Comparison of ENCODE assay signal across 18 mouse cellular contexts in the genomic region with DNA sequence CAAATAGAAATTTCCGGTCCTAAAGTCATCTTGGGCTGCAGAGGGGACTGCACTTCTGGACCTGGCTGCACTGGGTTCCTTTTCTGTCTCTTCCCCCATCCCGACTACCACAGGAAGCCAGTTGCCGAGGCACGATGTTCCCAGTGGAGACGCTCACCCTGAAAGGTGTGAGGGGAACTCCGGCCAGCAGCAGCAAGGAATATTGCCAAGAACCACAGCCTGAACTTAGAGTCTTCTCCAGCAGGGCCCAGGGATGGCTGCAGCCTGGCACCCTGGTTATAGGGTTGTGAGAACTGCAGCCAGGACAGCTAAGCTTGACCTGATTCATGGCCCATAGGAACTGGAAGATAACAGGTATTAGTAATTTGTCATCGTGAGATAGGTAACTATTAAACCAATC.
DNase-seq lines count a peak whose midpoint lies in the region; ATAC-seq and TF ChIP-seq lines count a peak whose summit lies in the region.
"Had no signal": no experiment of that assay in that cellular context is flagged by ENCODE, and none has a peak within 500 bp of the region (broad histone marks: within the 10 kb centered on the region; RNA-seq: fewer than 3 reads in every experiment).

No protein-coding gene starts in this region.

- TF ChIP-seq EP300 in heart, adult 2 months (IDR thresholded peaks at IDR 0.05; ENCODE audit: insufficient read depth, low read depth, low read length) = no peak
- TF ChIP-seq EP300 in lung, postnatal 0 days (IDR thresholded peaks at IDR 0.05) = no peak

- no peak overlapping the region for H3K27ac ChIP-seq in heart, adult 2 months
- no peak overlapping the region for H3K27ac ChIP-seq in heart, embryonic 10.5 days
- H3K27ac ChIP-seq in lung, postnatal 0 days (ENCODE audit: low read length) = no peak overlapping the region
- H3K27ac ChIP-seq: forebrain, embryonic 10.5 days; hindbrain, postnatal 0 days; limb, embryonic 12.5 days; liver, embryonic 13.5 days; neural tube, embryonic 15.5 days had no signal

- H3K27me3 ChIP-seq in heart, adult 2 months (ENCODE audit: control insufficient read depth, insufficient read depth, low read length) = no peaks in the 10 kb centered on the region
- no peaks in the 10 kb centered on the region for H3K27me3 ChIP-seq in heart, embryonic 10.5 days (ENCODE audit: insufficient read depth, poor library complexity, severe bottlenecking)
- H3K27me3 ChIP-seq in lung, postnatal 0 days (replicated peaks; ENCODE audit: insufficient read depth, low read length) = no peaks in the 10 kb centered on the region
- H3K27me3 ChIP-seq: limb, embryonic 12.5 days; liver, embryonic 13.5 days; neural tube, embryonic 15.5 days had no signal

- H3K36me3 ChIP-seq in heart, adult 2 months (ENCODE audit: control insufficient read depth, insufficient read depth, low read length) = 0 out of 2 replicates have a peak, but pooled peaks cover 3% of the 10 kb centered on the region
- H3K36me3 ChIP-seq in heart, embryonic 10.5 days = peaks cover 18% of the 10 kb centered on the region
- H3K36me3 ChIP-seq in lung, postnatal 0 days (ENCODE audit: insufficient read depth, low read length) = 0 out of 2 replicates have a peak, but pooled peaks cover 2% of the 10 kb centered on the region
- H3K36me3 ChIP-seq: neural tube, embryonic 15.5 days had no signal

- H3K79me2 ChIP-seq in heart, adult 2 months (replicated peaks; ENCODE audit: control insufficient read depth, insufficient read depth, low read length) = peaks cover 2% of the 10 kb centered on the region; the same call in 1 of the 2 replicates

- peak; percentile 53 for TF ChIP-seq CTCF in heart, adult 2 months (IDR thresholded peaks at IDR 0.05)
- no peak for TF ChIP-seq CTCF in lung, postnatal 0 days (IDR thresholded peaks at IDR 0.05)

- peaks cover 5% of the 10 kb centered on the region for H3K4me1 ChIP-seq in heart, adult 2 months (ENCODE audit: control insufficient read depth, insufficient read depth, low read length)
- peaks cover 42% of the 10 kb centered on the region for H3K4me1 ChIP-seq in heart, embryonic 10.5 days
- 0 out of 2 replicates have a peak, but pooled peaks cover 3% of the 10 kb centered on the region for H3K4me1 ChIP-seq in lung, postnatal 0 days (ENCODE audit: insufficient read depth, low read depth, low read length)
- H3K4me1 ChIP-seq: forebrain, embryonic 10.5 days; limb, embryonic 12.5 days; liver, embryonic 13.5 days had no signal

- no peak overlapping the region for H3K4me3 ChIP-seq in heart, adult 2 months
- no peak overlapping the region for H3K4me3 ChIP-seq in heart, embryonic 10.5 days
- no peak overlapping the region for H3K4me3 ChIP-seq in lung, postnatal 0 days (ENCODE audit: low read depth, low read length)
- H3K4me3 ChIP-seq: forebrain, embryonic 10.5 days; limb, embryonic 12.5 days; liver, embryonic 13.5 days; neural tube, embryonic 15.5 days had no signal

- TF ChIP-seq POLR2A in heart, adult 2 months (IDR thresholded peaks at IDR 0.05; ENCODE audit: insufficient read depth, low read depth, low read length) = no peak

- whole genome bisulfite sequencing in heart, adult 2 months = 22% methylated on average over 7 of the region's 7 CpGs
- 75% methylated on average over 7 of the region's 7 CpGs for WGBS in heart, embryonic 10.5 days
- 55% methylated on average over 7 of the region's 7 CpGs for WGBS in lung, postnatal 0 days

- no peak overlapping the region for H3K9ac ChIP-seq in heart, adult 2 months (ENCODE audit: low read depth, low read length)
- no peak overlapping the region for H3K9ac ChIP-seq in lung, postnatal 0 days (replicated peaks; ENCODE audit: low read depth)
- H3K9ac ChIP-seq: forebrain, postnatal 0 days; limb, embryonic 12.5 days; liver, embryonic 13.5 days; neural tube, embryonic 15.5 days had no signal

- ATAC-seq in lung, postnatal 0 days = no peak
- ATAC-seq: forebrain, postnatal 0 days; hindbrain, postnatal 0 days; intestine, postnatal 0 days; midbrain, embryonic 16.5 days had no signal

- DNase-seq in heart, adult 2 months = peak; percentile 49
- DNase-seq in heart, embryonic 10.5 days (ENCODE audit: low spot score) = no peak
- DNase-seq in lung, postnatal 0 days (ENCODE audit: low spot score) = peak; percentile 14
- DNase-seq in lung, postnatal 36 days = no peak
- peak; percentile 39 to 52 for DNase-seq in heart, postnatal 10 days
- DNase-seq in lung, postnatal 25 days (ENCODE audit: low spot score) = peak; percentile 22
- DNase-seq in urinary bladder, adult 2 months (ENCODE audit: low spot score) = no peak
- DNase-seq: cerebellum, adult 2 months; forebrain, postnatal 0 days; gastrocnemius, postnatal 36 days; liver, embryonic 13.5 days; thymus, postnatal 25 days had no signal

- intact Hi-C loops in heart, adult 2 months (cut with DNase I) = no loop called here
- intact Hi-C loops in heart, postnatal 10 days (cut with DNase I) = no loop called here

- H3K9me3 ChIP-seq in heart, embryonic 10.5 days = no peaks in the 10 kb centered on the region
- no peaks in the 10 kb centered on the region for H3K9me3 ChIP-seq in lung, postnatal 0 days (ENCODE audit: low read length)
- H3K9me3 ChIP-seq: forebrain, embryonic 10.5 days; limb, embryonic 12.5 days; liver, embryonic 13.5 days; neural tube, embryonic 15.5 days had no signal

- H3K4me2 ChIP-seq in lung, postnatal 0 days (replicated peaks; ENCODE audit: low read depth, low read length) = no peak overlapping the region
- H3K4me2 ChIP-seq: limb, embryonic 12.5 days; liver, embryonic 13.5 days; neural tube, embryonic 15.5 days had no signal

Comparison
In these comparisons a context has a peak if more than half of its experiments do, and no peak if none do; other contexts are left out.
1. DNase-seq: peak in heart, adult 2 months (2 of 2), lung, postnatal 0 days (single experiment), heart, postnatal 10 days (2 of 2) and lung, postnatal 25 days (single experiment); none in heart, embryonic 10.5 days (single experiment), lung, postnatal 36 days (single experiment) and urinary bladder, adult 2 months (single experiment).